Mouse (Mus musculus): ENCODE measurements around the gene Yae1d1.
"Not testable (repeated sequence)": the region's sequence is repeated elsewhere in the genome, so short reads cannot be mapped to it uniquely, and the experiment has no call there.

Gene Yae1d1

GRCm38 (mm10) chr13:17992697-17993514, at the start of gene Yae1d1:
Gene Yae1d1, minus strand, starts transcription at chr13:17993349.
- DNase-seq: peak; percentile 90 to 92

- no peak for DNase-seq
Observed at GRCm38 (mm10) chr13:18038814-18039213, 45.7 kb upstream of the Yae1d1 start.

DNA sequence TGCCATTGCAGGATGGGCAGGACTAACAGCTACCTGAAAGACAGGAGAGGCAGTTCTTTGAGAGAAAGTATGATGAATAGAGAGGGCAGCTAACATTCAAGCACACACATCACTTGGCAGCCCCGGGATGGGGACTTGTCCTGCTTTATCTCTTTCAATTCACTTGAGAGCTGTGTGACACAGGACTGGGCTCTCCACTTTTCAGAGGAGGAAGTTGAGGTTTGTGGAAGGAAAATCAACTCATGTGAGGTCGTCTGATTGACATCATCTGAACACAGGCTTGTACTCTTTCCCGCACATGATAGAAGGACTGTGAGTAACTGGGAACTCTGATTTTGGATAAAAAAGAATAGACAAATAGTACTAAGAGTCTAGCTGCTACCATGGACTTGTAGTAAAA, 23.5 kb upstream of the Yae1d1 start:
- no peak for DNase-seq

- DNase-seq: no peak
Observed at GRCm38 (mm10) chr13:18013205-18013604, 20.1 kb upstream of the Yae1d1 start.

DNA sequence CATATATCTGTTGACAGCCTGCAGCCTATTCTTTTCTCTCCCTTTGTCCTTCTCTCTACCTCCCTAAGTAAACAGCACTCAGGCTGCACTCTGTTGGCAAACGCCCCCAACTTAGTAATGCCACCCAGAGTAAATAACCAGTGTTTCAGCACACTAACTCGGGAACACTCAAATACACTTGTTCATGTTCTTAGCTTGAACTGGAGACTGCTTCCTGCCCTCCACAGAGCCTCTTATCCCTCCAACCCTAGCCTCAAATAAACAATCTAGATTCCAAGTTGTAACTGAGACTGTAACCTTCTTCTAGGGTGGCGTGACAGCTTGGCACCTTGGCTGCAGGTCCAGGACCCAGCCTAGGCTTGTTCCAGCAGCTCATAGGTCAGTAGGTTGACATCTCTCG, 17.9 kb upstream of the Yae1d1 start:
- DNase-seq: no peak

DNA sequence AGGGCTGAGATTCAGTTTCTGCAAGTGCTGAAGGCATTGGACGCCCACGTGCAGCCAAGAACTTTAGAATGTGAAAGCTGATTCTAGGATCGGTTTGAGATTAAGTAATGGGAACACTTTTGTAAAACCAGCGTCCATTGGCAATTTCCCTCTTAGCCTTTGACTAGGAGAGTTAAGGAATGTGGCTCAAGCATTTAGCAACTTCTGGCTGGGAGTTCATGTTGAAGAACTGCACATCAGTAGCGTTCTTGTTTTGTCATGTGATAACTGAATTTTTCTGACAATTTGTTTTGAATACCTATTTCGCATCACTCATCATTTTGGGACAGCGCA, 332 bp upstream of the Yae1d1 start:
- no peak for DNase-seq

DNA sequence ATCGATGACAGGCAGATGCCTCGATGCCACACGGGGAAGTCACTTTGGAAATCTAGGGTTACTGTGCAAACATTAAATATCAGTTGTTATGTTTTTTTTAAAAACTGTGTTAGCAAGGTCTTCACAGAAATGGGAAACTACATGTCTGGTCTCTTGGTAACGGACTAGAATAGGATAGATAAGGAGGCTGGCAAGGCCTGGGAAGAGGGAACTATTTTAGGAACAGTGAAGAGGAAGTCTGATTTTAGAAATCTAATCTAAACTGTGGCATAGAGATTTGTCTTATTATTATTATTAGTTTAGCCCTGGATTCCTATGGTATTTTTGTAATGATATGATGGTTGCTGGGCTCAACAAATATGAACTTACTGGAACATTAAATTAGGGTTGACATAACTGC, 1.1 kb downstream of the Yae1d1 start:
- DNase-seq: no peak

GRCm38 (mm10) chr13:17983194-17983593, 10.0 kb downstream of the Yae1d1 start:
- peak in 1 of 2 experiments; percentile 9 for DNase-seq

DNA sequence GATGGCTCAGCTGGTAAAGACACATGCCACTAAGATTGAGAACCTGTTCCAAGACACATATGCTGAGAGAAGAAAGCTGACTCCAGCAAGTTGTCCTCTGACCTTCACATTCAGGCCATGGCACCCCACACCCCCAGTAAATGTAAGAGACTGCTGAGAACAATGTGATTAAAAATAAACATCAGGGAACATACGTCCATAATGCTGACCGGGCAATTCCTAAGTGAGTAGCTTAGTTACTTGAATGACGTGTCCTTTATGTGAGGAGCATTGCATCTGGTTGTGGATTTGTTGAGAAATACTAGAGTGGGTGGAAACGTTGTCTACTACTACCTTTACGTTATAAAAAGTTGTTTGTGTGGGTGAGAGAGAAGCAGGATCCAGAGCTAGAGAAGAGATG, 10.5 kb downstream of the Yae1d1 start:
- DNase-seq: no peak

- DNase-seq: no peak
Observed at GRCm38 (mm10) chr13:17976854-17977739, 16.1 kb downstream of the Yae1d1 start.

GRCm38 (mm10) chr13:17975891-17976290, 17.3 kb downstream of the Yae1d1 start:
- DNase-seq: no peak

DNA sequence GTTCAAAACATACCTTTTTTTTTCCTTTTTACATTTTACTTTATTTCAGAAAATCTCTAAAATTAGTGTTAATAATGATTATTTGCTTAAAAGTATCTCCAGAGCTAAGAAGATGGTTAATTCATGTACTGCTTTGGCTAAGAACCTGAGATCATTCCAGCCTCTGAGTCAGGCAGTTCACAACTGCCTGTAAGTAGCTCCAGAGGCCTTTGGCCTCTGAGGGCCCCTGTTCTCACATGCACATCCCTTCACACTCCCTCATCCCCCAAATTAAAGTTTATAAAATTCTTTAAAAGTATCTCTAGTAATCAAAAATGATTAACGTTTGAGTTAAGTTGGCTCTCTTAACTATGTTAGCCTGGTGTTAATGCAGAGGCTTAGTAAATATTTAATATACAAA, 17.7 kb downstream of the Yae1d1 start:
- DNase-seq: no peak

- no peak for DNase-seq
Observed at GRCm38 (mm10) chr13:17974734-17975133, 18.4 kb downstream of the Yae1d1 start.

DNA sequence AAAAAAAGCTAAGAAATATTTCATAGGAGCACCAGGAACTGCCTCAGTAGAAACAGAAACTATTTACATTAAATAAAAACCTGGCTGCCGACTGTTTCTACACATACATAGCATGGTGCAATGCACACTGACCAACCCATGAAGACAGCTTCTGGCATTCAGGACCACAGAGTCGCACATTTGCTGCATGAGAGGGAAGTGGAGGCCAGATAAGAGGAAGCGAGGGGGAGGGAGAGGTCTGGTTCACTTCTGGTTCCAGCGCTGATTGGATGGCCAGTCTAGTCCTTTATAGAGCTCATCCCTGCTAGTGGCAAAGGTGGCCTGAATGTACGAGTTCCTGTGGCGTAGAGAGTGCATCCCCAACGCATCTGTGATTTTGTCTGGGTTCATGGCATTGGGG, 32.5 kb downstream of the Yae1d1 start:
- DNase-seq: no peak

- no peak for DNase-seq
Observed at GRCm38 (mm10) chr13:17954282-17954681, 38.9 kb downstream of the Yae1d1 start.

DNA sequence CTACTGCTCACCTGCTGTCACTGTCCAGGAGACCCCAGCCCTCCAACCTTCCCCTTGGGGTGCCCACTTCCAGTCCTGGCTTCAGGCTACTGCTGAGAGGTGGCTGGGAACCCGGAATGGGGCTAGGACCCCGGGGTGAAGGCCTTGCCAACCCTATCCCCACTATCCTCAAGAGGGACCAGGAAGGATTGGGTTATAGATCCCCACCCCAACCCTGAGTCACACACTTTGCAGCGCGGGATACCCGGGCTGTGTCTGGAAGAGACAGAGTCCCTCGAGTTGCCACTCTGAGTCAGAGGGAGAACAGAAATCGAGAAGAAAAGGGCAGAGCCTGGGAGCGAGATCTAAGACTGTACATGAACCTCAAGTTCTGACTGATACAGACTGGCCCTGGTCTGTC, 42.6 kb downstream of the Yae1d1 start:
- not testable (repeated sequence) for DNase-seq

GRCm38 (mm10) chr13:17949555-17949954, 43.6 kb downstream of the Yae1d1 start:
- DNase-seq: no peak

DNA sequence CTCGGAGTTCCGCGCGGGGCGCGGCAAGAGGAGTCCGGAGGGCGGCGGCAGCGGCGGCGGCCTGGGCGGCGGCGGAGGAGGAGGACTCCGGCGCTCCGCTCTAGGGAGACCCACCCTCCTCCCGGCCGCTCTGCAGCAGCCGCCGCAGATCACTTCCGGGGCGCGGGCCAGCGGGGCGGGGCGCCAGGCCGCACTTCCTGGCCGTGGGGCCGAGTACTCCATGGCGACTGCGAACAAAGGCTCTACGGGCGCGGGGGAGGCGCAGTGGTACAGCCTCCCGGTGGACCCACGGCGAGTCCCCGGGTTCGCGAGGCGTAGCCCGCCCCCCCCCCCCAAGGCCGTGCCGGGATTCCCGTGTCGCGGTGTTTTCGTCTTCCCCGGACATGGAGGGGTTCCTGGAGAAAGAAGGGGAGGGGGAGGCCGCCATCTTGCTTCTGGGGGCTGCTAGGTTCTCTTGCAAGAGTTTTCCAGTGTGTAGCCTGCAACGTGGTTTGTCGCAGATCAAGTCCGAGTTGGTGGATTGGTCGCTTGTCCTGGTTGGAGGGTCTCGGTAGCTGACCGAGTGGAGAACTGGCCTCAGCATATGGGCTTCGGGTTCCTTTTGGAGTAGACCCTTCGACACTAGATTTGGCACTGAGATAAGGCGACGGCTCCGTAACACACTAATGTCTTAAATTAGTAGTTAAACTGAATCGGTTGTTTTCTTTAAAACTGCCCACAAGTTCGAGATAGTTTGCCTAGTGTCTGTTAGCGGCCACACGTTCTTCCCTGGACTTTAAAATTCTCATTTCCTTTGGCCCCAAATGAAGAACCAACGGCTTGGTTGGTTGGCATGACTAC, 48.9 kb downstream of the Yae1d1 start, which contains the start of gene Rala:
Gene Rala, minus strand, starts transcription at position 162 of the 840 bp plus-strand sequence.
- peak; percentile 91 to 95 for DNase-seq

GRCm38 (mm10) chr13:17943306-17944077, 49.7 kb downstream of the Yae1d1 start:
- peak in 1 of 2 experiments; percentile 20 for DNase-seq

GRCm38 (mm10) chr13:17942338-17942737, 50.8 kb downstream of the Yae1d1 start:
- no peak for DNase-seq
